Mouse (Mus musculus) midbrain, postnatal 0 days (tissue): ENCODE data around the gene Adcy4. TPM values are rescaled to one million over a fixed set of nuclear protein-coding genes. Genes with fewer than 3 reads are reported as not detected.

Experiments used
- ATAC-seq: fragments of 200-750 bp; cut with Nextera tagmentation; 2 replicates; pipeline ENCODE4 v1.8.0; 2017; ENCODE audit warnings: moderate number of reproducible peaks, mild to moderate bottlenecking, moderate TSS enrichment, moderate library complexity; ENCODE audit not compliant: low FRiP score
- DNase-seq: peaks from one replicate; pipeline ENCODE4 v3.0.0-alpha.2; 2015; ENCODE audit warnings: low spot score
- H3K27ac ChIP-seq: fragments of 300-500 bp; sonication (generic); 2 replicates; pipeline ENCODE4 v1.5.1; 2014; ENCODE audit warnings: low read depth, mild to moderate bottlenecking, low read length, mixed read lengths
- H3K27me3 ChIP-seq: fragments of 300-500 bp; sonication (generic); 2 replicates; pipeline ENCODE4 v1.6.1; 2014; ENCODE audit warnings: low read length, control low read depth, mixed read lengths; ENCODE audit not compliant: insufficient read depth
- H3K36me3 ChIP-seq: fragments of 300-500 bp; sonication (generic); 2 replicates; pipeline ENCODE4 v1.6.1; 2014; ENCODE audit warnings: low read length, control low read depth, mixed read lengths; ENCODE audit not compliant: insufficient read depth
- H3K4me1 ChIP-seq: fragments of 300-500 bp; sonication (generic); 2 replicates; pipeline ENCODE4 v1.6.1; 2014; ENCODE audit warnings: mild to moderate bottlenecking, control low read depth, antibody characterized with exemption, low read length, mixed read lengths; ENCODE audit not compliant: insufficient read depth
- H3K4me2 ChIP-seq: fragments of 300-500 bp; sonication (generic); 2 replicates; pipeline ENCODE4 v1.6.1; 2014; ENCODE audit warnings: low read depth, mild to moderate bottlenecking, low read length, mixed read lengths; ENCODE audit not compliant: poor library complexity, severe bottlenecking
- H3K4me3 ChIP-seq: fragments of 300-500 bp; sonication (generic); 2 replicates; pipeline ENCODE4 v1.5.1; 2014; ENCODE audit warnings: low read depth, mild to moderate bottlenecking, low read length, moderate library complexity
- H3K9ac ChIP-seq: fragments of 300-500 bp; sonication (generic); replicated peaks from 2 replicates; pipeline ENCODE4 v1.6.1; 2014; ENCODE audit warnings: mild to moderate bottlenecking, low read length, moderate library complexity, mixed read lengths; ENCODE audit not compliant: poor library complexity, severe bottlenecking
- H3K9me3 ChIP-seq: fragments of 300-500 bp; sonication (generic); 2 replicates; pipeline ENCODE4 v1.6.1; 2016; ENCODE audit warnings: low read length, control low read depth
- CTCF ChIP-seq: IDR thresholded peaks from 2 replicates; pipeline ENCODE4 v1.5.1; 2016; ENCODE audit warnings: antibody characterized with exemption, mild to moderate bottlenecking
- WGBS: fragments of 180-500 bp; shearing (Covaris S2); extraction: QIAGEN DNeasy Blood & Tissue Kit; methylation state at CpG from one replicate; pipeline ENCODE4 v1.1.7; 2014; 5-methylcytosine and 5-hydroxymethylcytosine counted together
- polyA plus RNA-seq: library from polyadenylated mRNA; unstranded; fragments of >200 nt; fragmentation: Nextera tagmentation; extraction: Ambion mirVana; gene quantifications from 2 replicates; pipeline ENCODE4 v1.2.1, GENCODE M21; 2015
- total RNA-seq: library from RNA; depleted of rRNA; stranded (reverse); fragments of >200 nt; gene quantifications from 2 replicates; pipeline ENCODE4 v1.2.3, GENCODE M21; 2014

Gene Adcy4
- total and polyA plus RNA-seq, 2 experiments from 2014 or later = 1.7 to 3.6 TPM

DNA sequence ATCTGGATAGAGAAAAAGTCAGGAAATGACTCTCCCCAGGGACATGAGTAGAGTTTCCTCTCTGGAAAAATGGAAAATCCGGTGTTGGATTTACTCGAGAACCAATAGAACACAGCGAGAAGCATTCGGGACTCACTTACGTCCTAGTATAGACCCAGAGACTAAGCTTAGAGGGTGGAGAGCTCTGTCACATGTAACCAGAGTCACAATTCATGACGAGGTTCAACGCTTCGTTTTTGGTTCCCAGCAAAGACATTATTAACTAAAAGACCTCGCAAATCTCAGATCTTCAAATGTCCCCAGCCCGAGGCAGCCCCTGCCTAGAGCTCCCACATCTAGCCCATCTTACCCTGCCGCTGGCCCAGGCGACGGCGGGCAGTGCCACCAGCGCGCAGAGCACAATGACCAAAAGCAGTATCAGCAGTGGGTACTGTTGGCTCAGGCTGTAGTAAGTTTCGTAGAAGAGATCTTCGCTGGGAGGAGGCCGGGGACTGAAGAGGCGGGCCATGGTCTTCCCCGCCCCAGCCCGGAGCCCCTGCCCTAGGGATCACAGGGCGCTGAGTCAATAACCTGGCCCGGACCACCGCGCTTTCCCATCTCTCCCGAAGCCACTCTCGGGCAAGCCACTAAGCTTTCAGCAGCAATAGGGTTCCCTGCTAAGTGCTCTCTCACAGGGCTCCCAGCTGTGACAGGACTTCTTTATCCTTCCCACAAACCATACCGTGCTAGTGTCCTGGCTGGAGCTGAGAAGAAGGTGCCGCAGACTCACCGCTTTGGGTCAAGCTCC lies 531 bp downstream of the Adcy4 start:
- under 1% methylated on average over 31 of the region's 31 CpGs for WGBS

DNA sequence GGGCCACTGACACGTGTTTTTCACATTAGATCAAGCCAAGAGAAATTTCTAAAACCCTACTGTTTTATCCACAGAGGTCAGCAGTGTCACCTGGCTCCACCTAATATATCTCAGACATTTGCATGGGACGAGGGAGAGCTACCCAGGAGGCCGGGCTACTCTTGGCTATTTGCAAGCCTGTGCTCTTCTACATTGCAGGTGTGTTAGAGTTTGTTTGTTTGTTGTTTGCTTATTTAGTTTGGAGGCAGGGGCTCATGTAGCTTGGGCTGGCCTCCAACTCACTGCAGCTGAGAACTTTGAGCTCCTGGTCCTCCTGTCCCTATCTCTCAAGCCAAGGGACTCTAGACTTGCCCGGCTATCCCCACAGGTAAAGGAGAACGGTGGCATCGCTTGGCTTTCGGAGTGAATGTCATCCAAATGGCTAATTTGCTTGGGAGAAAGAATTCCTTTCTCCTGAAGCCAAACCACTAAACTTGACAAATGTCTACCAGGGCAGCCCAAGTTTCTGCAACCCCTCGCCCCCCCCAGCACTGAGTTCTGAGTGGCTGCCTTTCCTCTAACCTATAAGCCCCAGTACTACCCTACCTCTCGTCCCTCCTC lies 1.4 kb downstream of the Adcy4 start:
- H3K4me3 ChIP-seq = no peak overlapping the region
- H3K27me3 ChIP-seq = peaks cover 49% of the 10 kb centered on the region
- peak overlapping the region; percentile 13; the same call in 1 of the 2 replicates for H3K4me2 ChIP-seq
- no peak overlapping the region for H3K27ac ChIP-seq
- ATAC-seq = no peak
- TF ChIP-seq CTCF = no peak
- no peak overlapping the region for H3K9ac ChIP-seq
- no peak for DNase-seq
- no peaks in the 10 kb centered on the region for H3K4me1 ChIP-seq
- H3K36me3 ChIP-seq = no peaks in the 10 kb centered on the region
- no peaks in the 10 kb centered on the region for H3K9me3 ChIP-seq
- 59% methylated on average over 9 of the region's 9 CpGs for WGBS

More for the DNA sequence above, 531 bp downstream of the Adcy4 start:
- DNase-seq (peak; percentile 71), ATAC-seq (no peak)
- H3K4me1 ChIP-seq = 0 out of 2 replicates have a peak, but pooled peaks cover 2% of the 10 kb centered on the region
- peak overlapping the region; percentile 44 for H3K4me2 ChIP-seq
- peaks cover 56% of the 10 kb centered on the region for H3K27me3 ChIP-seq
- no peak overlapping the region for H3K9ac ChIP-seq
- H3K9me3 ChIP-seq = no peaks in the 10 kb centered on the region
- no peaks in the 10 kb centered on the region for H3K36me3 ChIP-seq
- H3K27ac ChIP-seq = no peak overlapping the region
- no peak for TF ChIP-seq CTCF
- peak overlapping the region; percentile 25 for H3K4me3 ChIP-seq

DNA sequence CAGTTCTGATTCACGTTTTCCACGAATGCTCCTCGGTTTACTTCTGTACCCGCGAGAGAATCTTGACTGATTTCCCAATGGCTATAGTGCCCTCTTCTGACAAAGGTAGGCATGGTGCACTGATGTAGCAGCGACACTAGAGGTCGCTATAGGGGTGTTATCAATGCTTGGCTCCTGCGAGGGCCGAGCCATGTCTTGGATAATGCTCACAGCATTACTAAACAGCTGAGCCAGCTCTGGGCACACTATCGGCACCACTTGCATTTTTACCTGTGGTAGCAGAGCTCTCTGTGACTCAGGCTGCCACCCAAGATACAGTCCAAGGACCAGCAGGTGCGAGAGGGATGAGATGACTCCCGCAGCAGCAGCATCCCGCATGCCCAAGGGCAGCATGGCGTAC lies 2.6 kb downstream of the Adcy4 start:
- H3K27ac ChIP-seq = no peak overlapping the region
- no peak overlapping the region for H3K9ac ChIP-seq
- peaks cover 39% of the 10 kb centered on the region for H3K27me3 ChIP-seq
- H3K36me3 ChIP-seq = no peaks in the 10 kb centered on the region
- H3K4me3 ChIP-seq = 0 out of 2 replicates have a peak overlapping the region, but pooled peaks have one; percentile 12
- DNase-seq (peak; percentile 93), ATAC-seq (peak; percentile 73)
- 15% methylated on average over 14 of the region's 14 CpGs for WGBS
- TF ChIP-seq CTCF = peak; percentile 99
- H3K9me3 ChIP-seq = no peaks in the 10 kb centered on the region
- peak overlapping the region; percentile 27 for H3K4me2 ChIP-seq
- H3K4me1 ChIP-seq = no peaks in the 10 kb centered on the region

DNA sequence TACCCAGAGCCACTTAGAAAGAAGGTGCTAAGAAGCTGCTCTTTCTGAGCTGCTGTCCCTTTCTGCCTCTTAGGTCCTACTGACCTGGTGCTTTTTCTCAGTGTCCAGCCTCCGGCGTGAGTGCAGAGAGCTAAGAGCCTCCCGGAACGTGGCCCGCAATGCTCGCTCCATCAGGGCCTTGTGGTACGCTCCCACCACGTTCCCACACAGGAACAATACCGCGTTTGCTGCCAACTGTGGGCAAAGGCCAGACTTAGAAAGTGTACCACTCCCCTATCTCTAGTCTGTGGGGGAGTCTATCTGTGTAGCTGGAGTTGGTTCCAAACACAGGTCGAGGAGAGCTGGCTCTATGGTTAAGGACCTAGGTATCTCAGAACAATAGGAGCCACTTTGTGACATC lies 3.2 kb downstream of the Adcy4 start:
- H3K9ac ChIP-seq = no peak overlapping the region
- peaks cover 33% of the 10 kb centered on the region for H3K27me3 ChIP-seq
- DNase-seq = no peak
- H3K9me3 ChIP-seq = no peaks in the 10 kb centered on the region
- no peaks in the 10 kb centered on the region for H3K36me3 ChIP-seq
- WGBS = 82% methylated on average over 11 of the region's 11 CpGs
- no peak overlapping the region for H3K27ac ChIP-seq
- no peak overlapping the region for H3K4me3 ChIP-seq
- H3K4me1 ChIP-seq = no peaks in the 10 kb centered on the region
- no peak overlapping the region for H3K4me2 ChIP-seq
- TF ChIP-seq CTCF = no peak
- ATAC-seq = no peak

DNA sequence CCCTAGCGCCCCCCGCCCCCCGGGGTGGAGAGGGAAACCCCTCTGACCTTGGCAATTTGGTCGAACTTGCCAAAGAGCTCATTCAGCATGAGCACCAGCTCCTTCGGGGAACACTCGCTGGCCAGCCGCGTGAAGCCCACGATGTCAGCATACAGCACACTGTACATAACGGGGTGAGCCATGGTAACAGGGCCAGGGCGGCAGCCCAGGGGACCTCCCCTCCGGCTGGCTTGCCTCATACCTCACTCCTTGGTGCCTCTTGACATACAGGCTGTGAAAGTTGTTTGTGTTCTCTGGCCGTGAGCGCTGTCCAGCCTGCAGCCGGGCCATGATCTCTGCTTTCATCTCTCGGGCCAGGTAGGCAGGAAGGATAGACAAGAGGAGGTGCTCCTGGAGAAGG lies 4.2 kb downstream of the Adcy4 start:
- Histone ChIP-seq H3K4me2 (no peak overlapping the region), H3K9ac (no peak overlapping the region), H3K4me3 (no peak overlapping the region), H3K4me1 (no peaks in the 10 kb centered on the region), H3K9me3 (no peaks in the 10 kb centered on the region), H3K36me3 (no peaks in the 10 kb centered on the region), H3K27ac (no peak overlapping the region), H3K27me3 (peaks cover 32% of the 10 kb centered on the region)
- ATAC-seq (no peak), DNase-seq (no peak)
- 70% methylated on average over 16 of the region's 16 CpGs for WGBS
- TF ChIP-seq CTCF = no peak

DNA sequence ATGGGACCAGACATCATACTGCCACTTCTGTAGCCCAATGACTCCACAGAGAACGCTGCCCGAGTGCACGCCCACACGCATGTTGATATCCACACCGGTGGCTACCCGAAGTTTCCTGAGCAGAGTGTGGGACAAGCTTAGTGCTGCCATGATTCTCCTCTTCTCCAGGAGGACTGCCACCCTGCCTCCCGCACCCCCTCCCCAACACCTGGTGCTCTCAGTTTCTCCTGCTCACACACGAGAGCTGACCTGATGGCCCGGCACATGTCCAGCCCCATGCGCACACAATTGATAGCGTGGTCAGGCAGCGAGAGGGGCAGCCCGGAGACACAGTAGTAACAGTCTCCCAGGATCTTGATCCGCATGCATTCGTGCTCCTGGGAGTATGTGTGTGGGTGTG lies 5.2 kb downstream of the Adcy4 start:
- ATAC-seq (no peak), DNase-seq (no peak)
- H3K36me3 ChIP-seq = no peaks in the 10 kb centered on the region
- no peaks in the 10 kb centered on the region for H3K9me3 ChIP-seq
- H3K9ac ChIP-seq = no peak overlapping the region
- WGBS = 90% methylated on average over 15 of the region's 15 CpGs
- TF ChIP-seq CTCF = no peak
- H3K27me3 ChIP-seq = peaks cover 22% of the 10 kb centered on the region
- no peak overlapping the region for H3K27ac ChIP-seq
- no peaks in the 10 kb centered on the region for H3K4me1 ChIP-seq
- no peak overlapping the region for H3K4me2 ChIP-seq
- H3K4me3 ChIP-seq = no peak overlapping the region
